Mouse (Mus musculus) myocyte (in vitro differentiated cells): Measurements from ENCODE around the gene Zc3h12b. TPM values are rescaled to one million over a fixed set of nuclear protein-coding genes. Genes with fewer than 3 reads are reported as not detected.

Experiments used
- H3K27me3 ChIP-seq: one replicate; pipeline ENCODE4 v1.6.1; 2011; ENCODE audit not compliant: control insufficient read depth, insufficient read depth, insufficient read length
- H3K36me3 ChIP-seq: one replicate; pipeline ENCODE4 v1.6.1; 2011; ENCODE audit not compliant: control insufficient read depth, insufficient read depth
- H3K4me2 ChIP-seq: one replicate; pipeline ENCODE4 v1.6.1; 2011; ENCODE audit warnings: low read depth, control low read depth
- H3K4me3 ChIP-seq: one replicate; pipeline ENCODE4 v1.5.1; 2011; ENCODE audit warnings: mild to moderate bottlenecking, control low read depth, moderate library complexity
- H3K79me2 ChIP-seq: one replicate; pipeline ENCODE4 v1.6.1; 2011; ENCODE audit not compliant: control insufficient read depth, insufficient read depth
- H3ac ChIP-seq: one replicate; pipeline ENCODE4 v1.6.1; 2011; ENCODE audit not compliant: control insufficient read depth, insufficient read length
- CEBPB ChIP-seq: IDR thresholded peaks from 2 replicates; pipeline ENCODE4 v1.6.1; 2011; ENCODE audit warnings: mild to moderate bottlenecking, moderate library complexity; ENCODE audit not compliant: poor library complexity, insufficient read depth, severe bottlenecking
- E2F4 ChIP-seq: IDR thresholded peaks from one replicate; pipeline ENCODE4 v1.6.1; 2011; ENCODE audit warnings: mild to moderate bottlenecking, control low read depth, moderate library complexity; ENCODE audit not compliant: insufficient read depth
- MAX ChIP-seq: IDR thresholded peaks from one replicate; pipeline ENCODE4 v1.6.1; 2011; ENCODE audit warnings: low read depth, mild to moderate bottlenecking, control low read depth
- MYOD1 ChIP-seq, 3 experiments: IDR thresholded peaks; one replicate each; pipeline ENCODE4 v1.6.1; 2011; ENCODE audit warnings: control low read depth in 2 of 3, low read depth in 2 of 3, mild to moderate bottlenecking in 2 of 3, moderate library complexity in 1 of 3; ENCODE audit not compliant: insufficient read length in 2 of 3, control insufficient read depth in 1 of 3
- MYOG ChIP-seq, 3 experiments: IDR thresholded peaks; one replicate each; pipeline ENCODE4 v1.6.1; 2011; ENCODE audit warnings: control low read depth in 2 of 3, low read depth in 2 of 3, mild to moderate bottlenecking in 2 of 3; ENCODE audit not compliant: insufficient read length in 2 of 3, control insufficient read depth in 1 of 3, insufficient read depth in 1 of 3
- POLR2A ChIP-seq: IDR thresholded peaks from one replicate; pipeline ENCODE4 v1.6.1; 2011; ENCODE audit warnings: low read depth, mild to moderate bottlenecking, control low read depth, moderate library complexity; ENCODE audit not compliant: insufficient read length
- POLR2AphosphoS2 ChIP-seq: IDR thresholded peaks from one replicate; pipeline ENCODE4 v1.6.1; 2011; ENCODE audit warnings: low read depth, control low read depth; ENCODE audit not compliant: insufficient read length
- REST ChIP-seq: IDR thresholded peaks from one replicate; pipeline ENCODE4 v1.6.1; 2011; ENCODE audit warnings: mild to moderate bottlenecking, control low read depth, moderate library complexity; ENCODE audit not compliant: insufficient read depth, insufficient read length
- SRF ChIP-seq: IDR thresholded peaks from one replicate; pipeline ENCODE4 v1.6.1; 2011; ENCODE audit warnings: low read depth; ENCODE audit not compliant: control insufficient read depth, insufficient read length
- TCF12 ChIP-seq: IDR thresholded peaks from one replicate; pipeline ENCODE4 v1.6.1; 2011; ENCODE audit warnings: mild to moderate bottlenecking, control low read depth; ENCODE audit not compliant: poor library complexity, insufficient read depth, severe bottlenecking
- TCF3 ChIP-seq: IDR thresholded peaks from one replicate; pipeline ENCODE4 v1.6.1; 2011; ENCODE audit warnings: low read depth, control low read depth; ENCODE audit not compliant: insufficient read length
- USF1 ChIP-seq: IDR thresholded peaks from one replicate; pipeline ENCODE4 v1.6.1; 2011; ENCODE audit warnings: low read depth, mild to moderate bottlenecking, control low read depth, moderate library complexity
- polyA plus RNA-seq: library from polyadenylated mRNA; unstranded; fragments of >200 nt; fragmentation: generic; extraction: Trizol; gene quantifications from one replicate; pipeline ENCODE4 v1.2.1, GENCODE M21; 2012; ENCODE audit warnings: missing spikeins

Zc3h12b gene
- polyA plus RNA-seq, 1 experiment: 0.54 TPM

DNA sequence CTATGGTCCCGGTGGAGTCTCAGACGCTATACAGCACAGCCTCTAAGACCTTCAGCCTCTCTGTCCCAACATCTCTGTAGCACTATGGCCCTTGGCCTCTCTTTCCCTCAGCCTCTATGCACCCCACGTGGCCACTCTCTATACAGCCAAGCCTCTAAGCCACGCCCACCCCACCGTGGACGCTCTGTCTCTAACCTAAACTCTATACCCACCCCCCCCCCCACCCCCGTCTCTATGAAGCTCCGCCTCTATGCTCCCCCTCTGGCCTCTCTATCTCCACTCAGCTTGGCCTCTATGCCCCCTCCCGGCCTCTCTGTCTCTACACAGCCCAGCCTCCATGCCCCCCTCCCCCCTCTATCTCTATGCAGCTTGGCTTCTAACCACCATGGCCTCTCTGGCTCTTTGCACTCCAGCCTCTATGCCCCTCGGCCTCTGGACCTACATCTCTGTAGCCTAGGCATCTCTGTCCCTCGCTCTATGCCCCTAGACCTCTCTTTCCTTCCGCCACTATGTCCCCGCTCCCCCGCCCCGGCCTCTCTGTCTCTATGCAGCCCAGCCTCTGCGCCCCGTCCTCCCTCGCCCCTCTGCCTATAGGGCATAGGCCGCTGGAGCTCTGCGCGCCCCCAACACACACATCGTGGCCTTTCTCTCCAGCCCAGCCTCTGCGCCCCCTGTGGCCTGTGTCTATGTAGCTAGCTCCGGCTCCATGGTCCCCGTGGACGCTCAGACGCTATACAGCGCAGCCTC, 256.5 kb downstream of the Zc3h12b start:
- TF ChIP-seq CEBPB (no peak), USF1 (no peak), POLR2A (no peak)
- Histone ChIP-seq H3K4me2 (no peak overlapping the region), H3ac (no peak overlapping the region), H3K27me3 (no peaks in the 10 kb centered on the region), H3K4me3 (no peak overlapping the region), H3K79me2 (no peaks in the 10 kb centered on the region), H3K36me3 (no peaks in the 10 kb centered on the region)

GRCm38 (mm10) chrX:95968594-95968965, 257.1 kb downstream of the Zc3h12b start:
- no peak overlapping the region for H3K4me2 ChIP-seq

GRCm38 (mm10) chrX:95969116-95969515, 257.6 kb downstream of the Zc3h12b start:
- no peak overlapping the region for H3K4me3 ChIP-seq
- H3K79me2 ChIP-seq: no peaks in the 10 kb centered on the region
- no peaks in the 10 kb centered on the region for H3K36me3 ChIP-seq
- TF ChIP-seq USF1 (no peak), CEBPB (no peak), MAX (no peak), E2F4 (no peak), SRF (no peak), TCF12 (no peak), POLR2A (no peak), POLR2AphosphoS2 (no peak), TCF3 (no peak), MYOG (IDR thresholded peaks at IDR 0.05; ENCODE audit: control insufficient read depth in 1 of 3, insufficient read depth in 1 of 3, insufficient read length in 2 of 3, low read depth in 2 of 3) (no peak), REST (no peak), MYOD1 (IDR thresholded peaks at IDR 0.05; ENCODE audit: control insufficient read depth in 1 of 3, insufficient read length in 2 of 3, low read depth in 2 of 3) (no peak)
- no peak overlapping the region for H3K4me2 ChIP-seq
- H3ac ChIP-seq: no peak overlapping the region
- no peaks in the 10 kb centered on the region for H3K27me3 ChIP-seq

More at GRCm38 (mm10) chrX:95968594-95968965, 257.1 kb downstream of the Zc3h12b start:
- no peaks in the 10 kb centered on the region for H3K27me3 ChIP-seq
- no peaks in the 10 kb centered on the region for H3K36me3 ChIP-seq
- no peaks in the 10 kb centered on the region for H3K79me2 ChIP-seq
- TF ChIP-seq POLR2AphosphoS2 (no peak), E2F4 (no peak), TCF12 (no peak), MAX (no peak), POLR2A (no peak), MYOG (IDR thresholded peaks at IDR 0.05; ENCODE audit: control insufficient read depth in 1 of 3, insufficient read depth in 1 of 3, insufficient read length in 2 of 3, low read depth in 2 of 3) (no peak)
- no peak overlapping the region for H3K4me3 ChIP-seq
- H3ac ChIP-seq: no peak overlapping the region

GRCm38 (mm10) chrX:95969936-95970335, 258.5 kb downstream of the Zc3h12b start:
- TF ChIP-seq POLR2A (no peak), POLR2AphosphoS2 (no peak), MAX (no peak), CEBPB (no peak), MYOG (IDR thresholded peaks at IDR 0.05; ENCODE audit: control insufficient read depth in 1 of 3, insufficient read depth in 1 of 3, insufficient read length in 2 of 3, low read depth in 2 of 3) (no peak), MYOD1 (IDR thresholded peaks at IDR 0.05; ENCODE audit: control insufficient read depth in 1 of 3, insufficient read length in 2 of 3, low read depth in 2 of 3) (no peak), SRF (no peak), USF1 (no peak), E2F4 (no peak), TCF12 (no peak), REST (no peak), TCF3 (no peak)
- no peaks in the 10 kb centered on the region for H3K27me3 ChIP-seq

More at GRCm38 (mm10) chrX:95969936-95970335, 258.5 kb downstream of the Zc3h12b start:
- no peaks in the 10 kb centered on the region for H3K79me2 ChIP-seq
- H3ac ChIP-seq: no peak overlapping the region
- H3K4me2 ChIP-seq: no peak overlapping the region
- H3K4me3 ChIP-seq: no peak overlapping the region
- H3K36me3 ChIP-seq: no peaks in the 10 kb centered on the region

Other genes with a start within 250 kb of the Zc3h12b start
- 0.07 TPM for gene Asb12, start 153.7 kb upstream of the Zc3h12b start, polyA plus RNA-seq
- gene Pfn5, start 153.6 kb upstream of the Zc3h12b start, polyA plus RNA-seq: not detected
- gene Zc4h2, start 53.2 kb upstream of the Zc3h12b start, polyA plus RNA-seq: 2.2 TPM
- gene Las1l, start 245.3 kb downstream of the Zc3h12b start, polyA plus RNA-seq: 21.3 TPM